In genomic region chr6:140460398-140460797, GRCm38 (mm10) we compare ENCODE assay signal across 19 mouse cellular contexts.
"Had no signal": no experiment of that assay in that cellular context is flagged by ENCODE, and none has a peak within 500 bp of the region (broad histone marks: within the 10 kb centered on the region; RNA-seq: fewer than 3 reads in every experiment).

No protein-coding gene starts in this region.

- H3K9me3 ChIP-seq: limb, embryonic 12.5 days; limb, embryonic 15.5 days had no signal

- H3K4me2 ChIP-seq: limb, embryonic 12.5 days; limb, embryonic 15.5 days; liver, embryonic 11.5 days; lung, embryonic 14.5 days had no signal

- H3K27ac ChIP-seq: limb, embryonic 12.5 days; limb, embryonic 15.5 days; liver, embryonic 14.5 days; macrophage had no signal

- H3K36me3 ChIP-seq: limb, embryonic 12.5 days; limb, embryonic 15.5 days had no signal

- H3K9ac ChIP-seq: limb, embryonic 12.5 days; limb, embryonic 15.5 days; liver, embryonic 14.5 days; liver, postnatal 0 days; lung, embryonic 14.5 days had no signal

- DNase-seq: kidney, adult 9 months; kidney, postnatal 36 days; left cerebral cortex, postnatal 4 days; liver, postnatal 0 days; lung, embryonic 14.5 days; midbrain, embryonic 14.5 days; retina, postnatal 1 day; right cerebral cortex, postnatal 25 days; spleen, adult 18-20 months; thymus, adult 18-20 months; thymus, postnatal 14 days; thymus, postnatal 4 days had no signal

- H3K27me3 ChIP-seq: limb, embryonic 12.5 days; limb, embryonic 15.5 days had no signal

- H3K4me3 ChIP-seq: limb, embryonic 12.5 days; limb, embryonic 15.5 days had no signal

- ATAC-seq: intestine, postnatal 0 days; liver, postnatal 0 days; lung, postnatal 0 days had no signal
